Mouse (Mus musculus): ENCODE measurements at regions not wholly inside any gene's neighbourhood (a gene's known extent, or its start where the extent isn't known, plus 50 kb on each side); places are given as distances from the start of the nearest gene placed in this dataset.

- intact Hi-C loops (cut with DNase I), result no loop called here
- DNase-seq (ENCODE audit: low spot score in 2 of 2), result no peak
Observed at GRCm38 (mm10) chr3:40094040-40094439, 437.0 kb upstream of the Intu start.

- no peak for DNase-seq (ENCODE audit: low spot score in 2 of 2)
- intact Hi-C loops (cut with DNase I), result no loop called here
Observed at GRCm38 (mm10) chr3:40094701-40095100, 436.4 kb upstream of the Intu start.

GRCm38 (mm10) chr3:40102698-40103097, 428.4 kb upstream of the Intu start:
- no peak for DNase-seq (ENCODE audit: low spot score in 2 of 2)
- intact Hi-C loops (cut with DNase I), result no loop called here

GRCm38 (mm10) chr3:40114811-40115210, 416.3 kb upstream of the Intu start:
- DNase-seq (ENCODE audit: low spot score in 2 of 2), result no peak
- intact Hi-C loops (cut with DNase I), result loop anchor here (10.0 kb wide), 1 partner anchor 110 kb away; no protein-coding TSS in a partner anchor

- no peak for DNase-seq (ENCODE audit: low spot score in 2 of 2)
- intact Hi-C loops (cut with DNase I), result loop anchor here (10.0 kb wide), 1 partner anchor 114 kb away; no protein-coding TSS in a partner anchor
Observed at GRCm38 (mm10) chr3:40118551-40118950, 412.5 kb upstream of the Intu start.

- no peak for DNase-seq (ENCODE audit: low spot score in 2 of 2)
- intact Hi-C loops (cut with DNase I), result loop anchor here (10.0 kb wide), 1 partner anchor 115 kb away; no protein-coding TSS in a partner anchor
Observed at GRCm38 (mm10) chr3:40119462-40119861, 411.6 kb upstream of the Intu start.

- intact Hi-C loops (cut with DNase I), result loop anchor here (10.0 kb wide), 1 partner anchor 1236 kb away; the partner anchor contains the start of gene Fat4
- peak; percentile 76 to 78 for DNase-seq (ENCODE audit: low spot score in 2 of 2)
Observed at GRCm38 (mm10) chr3:40120298-40120875, 410.7 kb upstream of the Intu start.

- intact Hi-C loops (cut with DNase I), result loop anchor here (10.0 kb wide), 1 partner anchor 1239 kb away; the partner anchor contains the start of gene Fat4
- no peak for DNase-seq (ENCODE audit: low spot score in 2 of 2)
Observed at GRCm38 (mm10) chr3:40123558-40124236, 407.4 kb upstream of the Intu start.

- no peak for DNase-seq (ENCODE audit: low spot score in 2 of 2)
- intact Hi-C loops (cut with DNase I), result loop anchor here (10.0 kb wide), 1 partner anchor 1242 kb away; the partner anchor contains the start of gene Fat4
Observed at GRCm38 (mm10) chr3:40126903-40127302, 404.2 kb upstream of the Intu start.

- no peak for DNase-seq (ENCODE audit: low spot score in 2 of 2)
- intact Hi-C loops (cut with DNase I), result no loop called here
Observed at GRCm38 (mm10) chr3:40130858-40131584, 400.1 kb upstream of the Intu start.

- DNase-seq (ENCODE audit: low spot score in 2 of 2), result no peak
Observed at GRCm38 (mm10) chr3:40138671-40139070, 392.4 kb upstream of the Intu start.

GRCm38 (mm10) chr3:40142229-40142628, 388.9 kb upstream of the Intu start:
- DNase-seq (ENCODE audit: low spot score in 2 of 2), result no peak
- intact Hi-C loops (cut with DNase I), result no loop called here

More at GRCm38 (mm10) chr3:40138671-40139070, 392.4 kb upstream of the Intu start:
- intact Hi-C loops (cut with DNase I), result no loop called here

GRCm38 (mm10) chr3:40158631-40159030, 372.5 kb upstream of the Intu start:
- intact Hi-C loops (cut with DNase I), result no loop called here

GRCm38 (mm10) chr3:40159591-40160145, 371.4 kb upstream of the Intu start:
- no peak for DNase-seq (ENCODE audit: low spot score in 2 of 2)
- intact Hi-C loops (cut with DNase I), result no loop called here

More at GRCm38 (mm10) chr3:40158631-40159030, 372.5 kb upstream of the Intu start:
- DNase-seq (ENCODE audit: low spot score in 2 of 2), result peak; percentile 29 to 49

GRCm38 (mm10) chr3:40164181-40164580, 366.9 kb upstream of the Intu start:
- DNase-seq (ENCODE audit: low spot score in 2 of 2), result no peak

GRCm38 (mm10) chr3:40167970-40168626, 363.0 kb upstream of the Intu start:
- no peak for DNase-seq (ENCODE audit: low spot score in 2 of 2)
- intact Hi-C loops (cut with DNase I), result no loop called here

More at GRCm38 (mm10) chr3:40164181-40164580, 366.9 kb upstream of the Intu start:
- intact Hi-C loops (cut with DNase I), result no loop called here

GRCm38 (mm10) chr3:40169590-40169989, 361.5 kb upstream of the Intu start:
- no peak for DNase-seq (ENCODE audit: low spot score in 2 of 2)
- intact Hi-C loops (cut with DNase I), result no loop called here

GRCm38 (mm10) chr3:40179726-40180317, 351.3 kb upstream of the Intu start:
- intact Hi-C loops (cut with DNase I), result no loop called here

More at GRCm38 (mm10) chr3:40179726-40180317, 351.3 kb upstream of the Intu start:
- no peak for DNase-seq (ENCODE audit: low spot score in 2 of 2)

Measured in left cerebral cortex, postnatal 14 days (tissue).